Mouse (Mus musculus): ENCODE data around the gene Arhgap11a.

The Arhgap11a gene

GRCm38 (mm10) chr2:113848245-113849121, at the start of gene Arhgap11a:
TSS of gene Arhgap11a (minus strand) at chr2:113848661.
- peak; percentile 98 for DNase-seq (ENCODE audit: low read depth)

GRCm38 (mm10) chr2:113893385-113894122, 45.1 kb upstream of the Arhgap11a start:
- peak; percentile 86 for DNase-seq (ENCODE audit: low read depth)

DNA sequence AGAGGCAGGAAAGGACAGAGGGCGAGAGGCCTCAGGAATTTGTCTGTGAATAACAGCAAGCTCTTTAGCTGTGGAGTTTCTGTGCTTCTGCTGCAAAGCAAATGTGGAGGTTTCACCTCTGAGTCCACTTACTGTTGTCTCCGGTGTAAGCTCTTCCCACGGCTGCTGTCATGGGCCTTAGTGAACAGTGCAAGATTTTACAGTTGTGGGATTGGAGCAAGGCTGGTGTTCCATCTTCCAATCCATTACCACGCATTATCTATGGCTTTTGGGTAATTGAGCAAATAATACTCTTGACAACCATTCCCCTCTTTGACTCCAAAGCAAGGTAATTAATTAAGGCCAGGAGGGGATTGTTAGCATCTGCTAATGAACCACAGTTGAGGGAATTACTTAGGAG, 38.7 kb upstream of the Arhgap11a start:
- no peak for DNase-seq (ENCODE audit: low read depth)

DNA sequence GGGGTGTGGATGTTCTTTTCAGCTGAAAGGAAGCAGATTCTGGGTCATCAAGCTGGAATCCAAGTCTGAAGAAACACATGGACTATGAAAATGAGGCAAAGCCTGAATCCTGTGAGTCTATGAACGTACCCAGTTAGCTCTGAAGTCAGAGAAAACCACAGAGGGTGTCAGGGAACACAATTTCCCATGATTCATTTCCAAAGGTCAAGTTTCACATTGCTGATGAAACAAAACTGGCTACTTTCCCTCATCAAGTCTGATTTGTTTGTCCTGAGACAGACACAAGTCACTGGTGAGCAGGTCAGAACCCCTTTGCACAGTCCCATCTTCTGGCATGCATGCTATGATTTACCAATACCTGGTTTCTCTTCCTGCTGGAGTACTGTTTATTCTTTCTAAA, 37.6 kb upstream of the Arhgap11a start:
- DNase-seq (ENCODE audit: low read depth): no peak

DNA sequence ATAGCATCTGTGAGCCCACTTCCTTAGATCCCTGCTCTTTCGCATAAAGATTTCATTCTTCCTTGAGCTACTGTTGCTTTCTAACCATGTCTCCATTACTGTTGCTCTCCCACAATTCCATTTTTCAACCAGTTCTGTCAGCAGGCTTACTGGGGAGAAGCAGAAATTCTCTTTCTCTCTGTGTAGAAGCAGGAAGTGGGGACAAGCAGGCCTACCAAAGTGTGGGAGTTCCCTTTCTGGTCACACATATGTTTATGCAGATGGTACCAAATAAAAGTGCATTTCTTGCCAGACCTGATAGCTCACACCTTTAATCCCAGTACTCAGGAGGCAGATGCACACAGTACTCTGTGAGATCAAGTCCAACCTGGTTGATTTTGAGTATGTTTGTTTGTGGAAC, 21.7 kb upstream of the Arhgap11a start:
- no peak for DNase-seq (ENCODE audit: low read depth)

GRCm38 (mm10) chr2:113868404-113868803, 19.9 kb upstream of the Arhgap11a start:
- peak; percentile 23 for DNase-seq (ENCODE audit: low read depth)

- DNase-seq (ENCODE audit: low read depth): peak; percentile 61
Observed at GRCm38 (mm10) chr2:113866155-113866554, 17.7 kb upstream of the Arhgap11a start.

GRCm38 (mm10) chr2:113849141-113849540, 680 bp upstream of the Arhgap11a start:
- no peak for DNase-seq (ENCODE audit: low read depth)

DNA sequence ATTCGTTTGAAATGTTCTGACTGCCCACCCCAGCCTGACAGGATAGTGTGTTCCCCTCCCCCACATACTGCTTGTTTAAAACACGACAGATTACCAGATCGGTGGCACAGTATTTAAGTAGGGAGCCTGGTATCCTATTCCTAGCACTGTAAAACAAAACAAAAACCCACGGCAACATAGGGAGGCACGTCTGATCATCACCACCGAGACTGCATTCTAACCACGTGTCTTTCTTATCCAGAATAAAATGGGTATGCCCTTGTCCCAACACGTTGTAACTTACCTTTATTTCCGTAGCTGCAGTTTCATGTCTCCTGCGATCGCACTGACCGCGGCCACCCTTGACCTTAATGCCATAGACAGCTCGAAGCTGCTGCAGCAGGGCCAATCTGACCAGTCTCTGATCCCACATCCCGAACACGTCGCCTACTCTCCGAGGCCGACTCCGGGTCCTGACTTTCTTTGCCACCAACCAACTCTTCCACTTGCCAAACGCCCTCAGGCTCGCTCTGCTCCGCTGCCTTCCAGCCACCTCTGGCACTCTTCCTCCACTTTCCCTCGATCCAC, 700 bp downstream of the Arhgap11a start:
- peak; percentile 17 for DNase-seq (ENCODE audit: low read depth)

DNA sequence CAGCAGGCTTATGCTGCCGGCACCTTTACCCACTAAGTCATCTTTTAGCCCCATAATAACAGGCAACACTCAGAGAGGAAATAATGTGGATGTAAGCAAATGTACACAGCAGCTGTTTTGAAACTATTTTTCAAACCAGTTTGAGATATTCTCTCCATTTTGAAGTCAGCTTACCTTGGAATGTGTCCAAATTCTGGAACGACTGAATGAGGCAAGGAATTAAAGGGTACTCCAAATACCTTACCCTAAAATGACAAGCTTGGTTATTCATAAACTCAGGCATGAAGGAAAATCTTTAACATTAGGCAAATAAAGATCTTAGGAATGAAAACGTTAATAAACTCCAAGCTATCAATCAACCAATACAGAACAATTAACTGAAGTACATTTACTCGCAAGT, 3.4 kb downstream of the Arhgap11a start:
- DNase-seq (ENCODE audit: low read depth): no peak

GRCm38 (mm10) chr2:113841656-113842437, 6.6 kb downstream of the Arhgap11a start:
- no peak for DNase-seq (ENCODE audit: low read depth)

DNA sequence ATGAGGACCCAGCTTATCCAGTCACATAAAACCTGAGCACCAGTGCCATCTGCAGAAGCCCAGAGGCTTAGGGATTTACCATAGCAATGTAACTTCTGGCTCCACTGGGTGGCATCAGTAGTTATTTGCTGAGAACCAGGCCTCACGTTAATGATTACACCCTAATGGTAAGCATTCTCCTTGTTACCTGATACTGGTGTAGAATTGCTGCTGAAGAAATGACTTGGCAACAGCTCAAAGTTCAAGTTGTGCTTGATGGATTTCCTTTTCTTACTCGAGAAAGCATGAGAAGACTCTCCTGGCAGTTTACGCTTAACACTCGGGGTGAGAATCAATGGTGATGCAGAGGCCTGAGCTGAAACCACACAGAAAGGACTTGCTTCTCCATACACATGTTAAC, 9.0 kb downstream of the Arhgap11a start:
- no peak for DNase-seq (ENCODE audit: low read depth)

DNA sequence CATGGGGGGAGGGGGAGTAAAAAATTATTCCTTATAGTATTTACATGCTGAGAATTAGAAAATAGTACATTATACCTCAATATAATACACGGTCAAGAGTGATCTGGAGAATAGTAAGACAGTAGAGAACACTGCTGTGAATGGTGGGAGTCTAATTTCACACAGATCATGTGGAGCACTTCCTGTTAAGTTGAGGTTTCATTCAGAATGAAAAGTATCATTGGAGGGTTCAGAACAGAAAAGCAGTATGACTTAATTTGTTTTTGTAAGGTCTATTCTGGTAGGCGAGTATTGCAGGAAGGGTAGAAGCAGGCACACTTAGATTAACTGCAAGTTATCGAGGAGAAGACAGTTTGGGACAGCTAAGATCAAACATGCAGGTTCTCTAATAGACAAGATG, 13.2 kb downstream of the Arhgap11a start:
- no peak for DNase-seq (ENCODE audit: low read depth)

GRCm38 (mm10) chr2:113828943-113829882, 19.2 kb downstream of the Arhgap11a start, which contains the start of gene Scg5:
TSS of gene Scg5 (minus strand) at chr2:113829121.
- DNase-seq (ENCODE audit: low read depth): no peak

DNA sequence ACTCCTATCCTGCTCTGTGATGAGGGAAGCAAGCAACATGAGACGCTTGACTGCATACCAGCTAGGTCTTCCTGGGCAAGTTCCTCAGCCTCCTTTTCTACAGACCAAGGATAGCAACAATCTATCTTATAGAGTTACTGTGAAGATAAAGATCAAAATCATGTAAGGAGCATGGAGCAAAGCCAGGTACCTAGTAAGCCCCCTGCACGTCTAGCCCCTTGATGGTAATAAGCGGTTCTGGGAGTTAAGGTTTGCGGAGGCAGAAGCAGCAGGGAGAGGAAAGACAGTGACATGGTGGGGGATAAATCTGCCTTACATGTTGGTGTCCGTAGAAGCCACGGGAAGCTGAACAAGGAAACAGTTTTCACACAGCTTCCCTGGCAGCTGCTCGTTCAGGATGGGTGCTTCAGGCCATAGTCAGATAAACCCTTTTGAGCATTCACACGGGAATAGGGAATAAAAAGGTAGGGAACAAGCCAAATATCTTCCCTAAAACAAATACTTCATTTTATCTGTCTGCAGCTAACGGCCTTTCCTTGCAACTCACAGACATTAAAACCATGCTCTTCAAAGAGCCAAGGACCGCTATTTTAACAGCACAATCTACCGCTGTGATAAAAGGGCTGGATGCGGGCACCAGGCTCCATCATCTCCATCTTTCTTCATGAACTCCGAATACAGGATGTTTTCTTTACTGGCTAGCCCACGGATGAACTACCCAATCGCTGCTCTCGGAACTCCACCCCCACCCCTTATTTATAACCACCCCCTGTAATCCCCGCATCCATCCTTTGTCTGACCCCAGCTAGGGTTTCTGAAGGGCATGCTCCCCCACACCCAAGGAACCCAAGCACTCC, 20.1 kb downstream of the Arhgap11a start:
- DNase-seq (ENCODE audit: low read depth): no peak

DNA sequence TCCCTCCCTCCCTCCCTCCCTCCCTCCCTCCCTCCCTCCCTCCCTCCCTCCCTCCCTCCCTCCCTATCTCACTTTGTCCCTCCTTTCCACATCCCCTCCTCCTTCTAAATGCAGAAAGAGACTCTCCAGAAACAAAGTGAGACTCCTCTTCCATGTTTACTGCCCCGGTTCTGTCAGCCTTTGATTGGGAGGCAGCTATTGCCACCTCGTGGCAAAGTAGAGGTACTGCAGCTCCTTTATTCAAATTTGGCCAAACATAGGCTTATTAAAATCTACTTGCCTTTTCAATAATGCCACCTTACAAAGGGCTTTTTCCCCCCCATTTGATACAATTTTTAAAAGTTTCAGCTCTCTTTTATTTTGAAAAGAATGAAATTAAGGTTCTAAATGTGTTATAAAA, 24.6 kb downstream of the Arhgap11a start:
- DNase-seq (ENCODE audit: low read depth): peak; percentile 66

DNA sequence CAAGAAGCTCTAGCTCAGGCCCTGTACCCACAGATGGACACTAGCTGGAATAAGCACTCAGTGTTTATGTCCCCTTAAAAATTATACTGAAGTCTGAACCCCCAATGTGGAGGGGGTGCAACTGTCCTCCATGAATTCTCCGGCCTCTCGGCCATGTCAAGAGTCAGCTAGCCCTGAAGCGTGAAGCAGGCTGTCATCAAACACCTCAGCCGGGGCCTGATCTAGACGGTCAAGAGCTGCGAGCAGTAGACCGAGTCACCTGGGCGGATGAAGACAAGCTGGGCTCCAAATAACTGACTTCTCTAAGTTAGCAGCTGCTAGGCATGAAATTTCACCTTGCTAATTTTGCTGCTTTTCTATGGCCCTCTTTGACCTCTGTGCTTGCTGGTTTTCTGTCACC, 26.1 kb downstream of the Arhgap11a start:
- DNase-seq (ENCODE audit: low read depth): no peak

- no peak for DNase-seq (ENCODE audit: low read depth)
Observed at GRCm38 (mm10) chr2:113821176-113821734, 27.2 kb downstream of the Arhgap11a start.

- DNase-seq (ENCODE audit: low read depth): no peak
Observed at GRCm38 (mm10) chr2:113820117-113820516, 28.3 kb downstream of the Arhgap11a start.
